Comparison of ENCODE assay signal across 8 mouse cellular contexts in the genomic region with DNA sequence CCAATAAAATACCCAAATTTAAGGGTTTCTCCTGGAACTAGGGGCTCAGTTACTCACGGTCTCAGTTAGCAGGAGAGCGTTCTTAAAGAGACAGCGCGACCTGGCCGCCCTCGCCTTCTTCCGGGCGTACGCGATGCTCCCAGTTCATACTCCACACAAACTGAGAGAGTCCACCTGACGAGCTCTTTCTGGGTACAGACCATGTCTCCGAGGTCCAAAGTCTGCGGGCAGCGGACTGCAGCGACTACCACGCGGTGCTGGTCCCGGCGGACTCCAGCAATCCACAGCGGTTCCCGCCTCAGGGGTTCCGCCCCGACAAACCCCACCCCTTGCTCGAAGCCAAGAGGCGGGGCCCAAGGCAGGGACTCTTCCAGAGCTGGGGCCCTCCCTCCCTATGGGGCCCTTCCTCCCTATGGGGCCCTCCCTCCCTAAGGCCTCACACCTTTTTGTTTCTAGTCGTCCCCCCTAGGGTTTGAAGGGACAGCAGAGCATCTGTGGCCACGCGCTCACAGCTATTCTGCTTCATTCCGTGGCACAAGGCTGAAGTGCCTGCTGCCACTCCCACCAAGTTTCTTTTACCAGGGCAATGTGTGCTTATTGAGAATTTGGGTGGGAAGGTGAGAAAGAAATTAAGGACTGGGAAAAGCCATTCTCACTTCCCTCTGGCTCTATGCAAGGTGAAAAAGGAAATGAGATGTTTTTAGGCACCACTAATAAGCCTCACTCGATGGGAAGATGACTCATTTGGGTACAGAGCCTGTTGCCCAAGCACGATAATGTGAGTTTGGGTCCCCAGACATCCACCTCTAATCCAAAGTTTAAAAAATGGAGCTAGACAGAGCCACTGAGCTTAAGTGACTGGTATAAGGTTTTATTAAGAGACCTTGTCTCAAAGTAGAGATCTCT. TPM values are rescaled to one million over a fixed set of nuclear protein-coding genes. Genes with fewer than 3 reads are reported as not detected.
DNase-seq lines count a peak whose midpoint lies in the region; ATAC-seq and TF ChIP-seq lines count a peak whose summit lies in the region.

Gene Itpripl1 (minus strand): TSS at position 285 of the 906 bp plus-strand sequence.

- peak within 1 kb of the TSS; percentile 63 for H3K9ac ChIP-seq in intestine, embryonic 15.5 days
- H3K9ac ChIP-seq in limb, embryonic 14.5 days (ENCODE audit: low read depth, low read length, severe bottlenecking) = peak within 1 kb of the TSS; percentile 62
- peak within 1 kb of the TSS; percentile 60 for H3K9ac ChIP-seq in midbrain, embryonic 14.5 days (replicated peaks; ENCODE audit: low read length)

- H3K9me3 ChIP-seq in intestine, embryonic 15.5 days = no peaks in the 10 kb centered on the region
- no peaks in the 10 kb centered on the region for H3K9me3 ChIP-seq in limb, embryonic 14.5 days (ENCODE audit: control insufficient read depth, low read length)
- H3K9me3 ChIP-seq in midbrain, embryonic 14.5 days (ENCODE audit: control insufficient read depth, low read length) = no peaks in the 10 kb centered on the region

- H3K4me2 ChIP-seq in intestine, embryonic 15.5 days (replicated peaks) = peak within 1 kb of the TSS; percentile 66
- H3K4me2 ChIP-seq in limb, embryonic 14.5 days (replicated peaks; ENCODE audit: low read depth, low read length, severe bottlenecking) = peak within 1 kb of the TSS; percentile 59
- peak within 1 kb of the TSS; percentile 91 for H3K4me2 ChIP-seq in midbrain, embryonic 14.5 days (ENCODE audit: low read length)

- DNase-seq in left cerebral cortex, adult 18-20 months (ENCODE audit: low spot score in 2 of 2) = peak; percentile 18 to 33
- no peak for DNase-seq in left cerebral cortex, adult 9 months (ENCODE audit: low spot score in 2 of 2)
- peak; percentile 70 for DNase-seq in embryo, embryonic 10 days (ENCODE audit: low spot score)
- no peak for DNase-seq in gonadal fat pad, adult 2 months (ENCODE audit: low read depth)
- DNase-seq in limb, embryonic 14.5 days (ENCODE audit: low spot score) = peak; percentile 65
- peak; percentile 67 for DNase-seq in midbrain, embryonic 14.5 days
- DNase-seq in spleen, postnatal 36 days (ENCODE audit: low spot score in 2 of 2) = peak; percentile 83 to 86

- peaks cover 14% of the 10 kb centered on the region for H3K4me1 ChIP-seq in intestine, embryonic 15.5 days (replicated peaks)
- peaks cover 6% of the 10 kb centered on the region for H3K4me1 ChIP-seq in limb, embryonic 14.5 days (ENCODE audit: control insufficient read depth, insufficient read depth, low read length)
- peaks cover 4% of the 10 kb centered on the region; the same call in 1 of the 2 replicates for H3K4me1 ChIP-seq in midbrain, embryonic 14.5 days (ENCODE audit: control insufficient read depth, insufficient read depth, low read length)

- ATAC-seq in intestine, embryonic 15.5 days = peak; percentile 99
- peak; percentile 86 for ATAC-seq in limb, embryonic 14.5 days (ENCODE audit: low FRiP score, low read depth)
- ATAC-seq in midbrain, embryonic 14.5 days (ENCODE audit: low FRiP score, low TSS enrichment) = peak; percentile 67

- no peaks in the 10 kb centered on the region for H3K27me3 ChIP-seq in intestine, embryonic 15.5 days (replicated peaks)
- H3K27me3 ChIP-seq in limb, embryonic 14.5 days (ENCODE audit: control insufficient read depth, insufficient read depth, low read length) = no peaks in the 10 kb centered on the region
- H3K27me3 ChIP-seq in midbrain, embryonic 14.5 days (ENCODE audit: control insufficient read depth, insufficient read depth, low read length) = no peaks in the 10 kb centered on the region

- TF ChIP-seq POLR2A in limb, embryonic 14.5 days (IDR thresholded peaks at IDR 0.05; ENCODE audit: borderline replicate concordance, extremely low read depth, insufficient read depth, insufficient read length) = 0 out of 2 replicates have a peak, but pooled peaks have one; percentile 50

- peaks cover 15% of the 10 kb centered on the region; the same call in 1 of the 2 replicates for H3K36me3 ChIP-seq in intestine, embryonic 15.5 days
- H3K36me3 ChIP-seq in limb, embryonic 14.5 days (ENCODE audit: control insufficient read depth, insufficient read depth, low read length) = peaks cover 16% of the 10 kb centered on the region; the same call in 1 of the 2 replicates
- H3K36me3 ChIP-seq in midbrain, embryonic 14.5 days (ENCODE audit: control insufficient read depth, insufficient read depth, low read length) = no peaks in the 10 kb centered on the region

- peak within 1 kb of the TSS; percentile 11; the same call in 1 of the 2 replicates for H3K27ac ChIP-seq in intestine, embryonic 15.5 days
- H3K27ac ChIP-seq in limb, embryonic 14.5 days (replicated peaks; ENCODE audit: low read depth, low read length) = no peak within 1 kb of the TSS
- H3K27ac ChIP-seq in midbrain, embryonic 14.5 days (replicated peaks; ENCODE audit: low read depth, low read length) = no peak within 1 kb of the TSS

- WGBS in intestine, embryonic 15.5 days = 3% methylated on average over 31 of the region's 31 CpGs
- WGBS in limb, embryonic 14.5 days = 4% methylated on average over 31 of the region's 31 CpGs
- 4% methylated on average over 31 of the region's 31 CpGs for WGBS in midbrain, embryonic 14.5 days

- H3K4me3 ChIP-seq in intestine, embryonic 15.5 days (replicated peaks) = peak within 1 kb of the TSS; percentile 56
- peak within 1 kb of the TSS; percentile 54 for H3K4me3 ChIP-seq in limb, embryonic 14.5 days (replicated peaks; ENCODE audit: low read length)
- peak within 1 kb of the TSS; percentile 51 for H3K4me3 ChIP-seq in midbrain, embryonic 14.5 days (replicated peaks; ENCODE audit: low read depth, low read length)

RNA-seq across cellular contexts. Expression of gene Itpripl1, which starts in this region (rescaled TPM):
- total RNA-seq in left cerebral cortex, adult 18-20 months (2021) = 1 to 10 TPM; 2.1 to 3.4 TPM
- polyA plus RNA-seq in gonadal fat pad, adult 2 months (2012; rRNA removed) = 11.6 and 14.4 TPM in 2 replicates
- 25.2 and 27.1 TPM in 2 replicates for polyA plus RNA-seq in intestine, embryonic 15.5 days (2015; fragmentation: Nextera tagmentation; extraction: Ambion mirVana)
- polyA plus RNA-seq in limb, embryonic 14.5 days (2012; rRNA removed) = 10.1 and 11.5 TPM in 2 replicates
- 20.9 and 22.4 TPM in 2 replicates for polyA plus RNA-seq in limb, embryonic 14.5 days (2014; fragmentation: Nextera tagmentation; extraction: Ambion mirVana)
- 5.6 and 6.4 TPM in 2 replicates for polyA plus RNA-seq in midbrain, embryonic 14.5 days (2014; fragmentation: Nextera tagmentation; extraction: Ambion mirVana)

Comparison
In these comparisons a context has a peak if more than half of its experiments do, and no peak if none do; other contexts are left out.
1. DNase-seq: peak in left cerebral cortex, adult 18-20 months (2 of 2), embryo, embryonic 10 days (single experiment), limb, embryonic 14.5 days (single experiment), midbrain, embryonic 14.5 days (single experiment) and spleen, postnatal 36 days (2 of 2); none in left cerebral cortex, adult 9 months (0 of 2) and gonadal fat pad, adult 2 months (single experiment).
2. Peak in every context shown above with its lines, with median percentiles within 50 percentile points of each other: ATAC-seq, H3K4me2 ChIP-seq, H3K4me3 ChIP-seq and H3K9ac ChIP-seq.